Mouse (Mus musculus) lung, postnatal 0 days (tissue): ENCODE measurements around the gene Lamtor3.

Experiments
- CTCF ChIP-seq: IDR thresholded peaks from 2 replicates; pipeline ENCODE4 v1.5.1; 2016; ENCODE audit warnings: antibody characterized with exemption, mild to moderate bottlenecking
- EP300 ChIP-seq: IDR thresholded peaks from 2 replicates; pipeline ENCODE4 v1.6.1; 2016; ENCODE audit warnings: antibody characterized with exemption, mild to moderate bottlenecking, control low read depth

- TF ChIP-seq CTCF (no peak), EP300 (no peak)
Measured at GRCm38 (mm10) chr3:137941555-137941954, 23.2 kb downstream of the Lamtor3 start.
